Mouse (Mus musculus): Measurements from ENCODE around the gene Brf1. TPM values are rescaled to one million over a fixed set of nuclear protein-coding genes. Genes with fewer than 3 reads are reported as not detected.

Brf1 gene
- polyA plus RNA-seq, 1 experiment from 2014 or later, result 41.6 TPM

DNA sequence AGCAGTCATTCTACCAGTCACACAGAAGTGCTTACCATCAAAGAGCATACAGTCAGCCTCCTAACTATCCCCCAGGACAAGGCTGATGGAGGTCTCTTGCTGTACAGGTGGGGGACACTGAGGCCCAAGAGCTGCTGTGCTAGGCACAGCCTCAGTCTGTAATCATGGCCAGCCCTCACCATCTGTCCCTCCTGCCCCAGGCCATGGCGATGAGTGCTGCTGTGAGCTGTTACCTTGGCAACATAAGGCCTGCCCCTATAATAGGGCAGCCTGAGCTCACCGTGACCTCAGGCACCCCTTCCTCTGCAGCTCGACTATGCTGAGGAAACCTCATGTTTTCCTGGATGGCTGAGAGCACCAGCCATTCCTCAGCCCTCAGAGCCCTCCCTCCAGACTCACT lies 78.0 kb downstream of the Brf1 start:
- no peak for ATAC-seq
- H3K4me3 ChIP-seq (ENCODE audit: low read length), result no peak overlapping the region
- H3K4me2 ChIP-seq (ENCODE audit: low read depth, low read length), result no peak overlapping the region
- H3K27me3 ChIP-seq (replicated peaks; ENCODE audit: control insufficient read depth, insufficient read depth, low read length), result peaks cover 8% of the 10 kb centered on the region
- WGBS, result 32% methylated on average over 3 of the region's 3 CpGs
- peaks cover 8% of the 10 kb centered on the region; the same call in 1 of the 2 replicates for H3K4me1 ChIP-seq (ENCODE audit: control insufficient read depth, insufficient read depth, low read length)
- H3K27ac ChIP-seq (ENCODE audit: low read length), result no peak overlapping the region
- H3K36me3 ChIP-seq (ENCODE audit: control insufficient read depth, insufficient read depth, low read length), result no peaks in the 10 kb centered on the region
- H3K9me3 ChIP-seq (ENCODE audit: control insufficient read depth, low read length), result no peaks in the 10 kb centered on the region
- no peak overlapping the region for H3K9ac ChIP-seq (ENCODE audit: low read depth, low read length)

DNA sequence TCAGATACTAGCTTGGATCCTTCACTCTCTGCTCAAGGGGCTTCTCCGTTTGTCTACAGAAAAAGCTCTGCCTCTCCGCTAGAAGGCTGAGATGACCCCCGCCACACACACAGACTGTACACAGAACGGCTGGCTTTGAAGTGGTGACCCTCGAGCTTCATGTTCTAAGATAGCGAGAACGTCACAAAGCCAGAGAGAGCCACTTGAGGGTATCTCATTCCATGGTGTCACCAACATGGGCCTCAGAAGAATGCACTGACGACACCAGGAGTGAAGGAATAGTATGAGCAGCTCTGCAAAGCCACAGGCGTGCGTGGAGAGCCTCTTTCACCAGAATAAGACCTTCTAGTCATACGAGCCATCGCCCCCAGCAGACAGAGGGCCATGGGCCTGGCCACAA lies 79.0 kb downstream of the Brf1 start:
- no peak overlapping the region for H3K4me3 ChIP-seq (ENCODE audit: low read length)
- ATAC-seq, result no peak
- H3K36me3 ChIP-seq (ENCODE audit: control insufficient read depth, insufficient read depth, low read length), result no peaks in the 10 kb centered on the region
- H3K9me3 ChIP-seq (ENCODE audit: control insufficient read depth, low read length), result no peaks in the 10 kb centered on the region
- 85% methylated on average over 12 of the region's 12 CpGs for WGBS
- H3K4me2 ChIP-seq (ENCODE audit: low read depth, low read length), result no peak overlapping the region
- H3K4me1 ChIP-seq (ENCODE audit: control insufficient read depth, insufficient read depth, low read length), result peaks cover 8% of the 10 kb centered on the region; the same call in 1 of the 2 replicates
- no peak overlapping the region for H3K27ac ChIP-seq (ENCODE audit: low read length)
- no peak overlapping the region for H3K9ac ChIP-seq (ENCODE audit: low read depth, low read length)
- H3K27me3 ChIP-seq (replicated peaks; ENCODE audit: control insufficient read depth, insufficient read depth, low read length), result no peaks in the 10 kb centered on the region; the same call in 1 of the 2 replicates

DNA sequence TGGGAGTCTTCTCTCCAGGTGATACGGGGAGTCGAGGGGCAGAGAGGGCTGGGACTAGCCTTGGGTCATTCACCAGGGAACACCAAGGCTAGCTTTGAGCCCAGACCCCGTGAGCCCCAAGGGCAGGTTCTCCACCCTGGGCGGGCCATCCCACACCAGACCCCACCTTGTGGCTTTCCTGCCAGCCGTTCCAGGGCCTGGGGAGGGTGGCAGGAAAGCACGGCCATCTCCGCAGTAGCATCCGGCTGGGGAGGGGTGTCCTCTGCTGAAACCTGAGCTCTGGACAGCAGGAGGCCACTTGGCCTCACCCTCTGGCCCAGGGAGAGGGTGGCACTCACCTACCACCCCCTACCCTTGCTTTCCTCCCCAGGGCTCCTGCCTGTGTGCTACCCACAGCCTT lies 82.6 kb downstream of the Brf1 start:
- Histone ChIP-seq H3K36me3 (ENCODE audit: control insufficient read depth, insufficient read depth, low read length) (no peaks in the 10 kb centered on the region), H3K27me3 (replicated peaks; ENCODE audit: control insufficient read depth, insufficient read depth, low read length) (no peaks in the 10 kb centered on the region), H3K9ac (ENCODE audit: low read depth, low read length) (no peak overlapping the region), H3K27ac (ENCODE audit: low read length) (no peak overlapping the region), H3K9me3 (ENCODE audit: control insufficient read depth, low read length) (no peaks in the 10 kb centered on the region), H3K4me3 (ENCODE audit: low read length) (no peak overlapping the region), H3K4me1 (ENCODE audit: control insufficient read depth, insufficient read depth, low read length) (peaks cover 9% of the 10 kb centered on the region; the same call in 1 of the 2 replicates), H3K4me2 (ENCODE audit: low read depth, low read length) (no peak overlapping the region)
- WGBS, result 48% methylated on average over 8 of the region's 8 CpGs
- ATAC-seq, result no peak

DNA sequence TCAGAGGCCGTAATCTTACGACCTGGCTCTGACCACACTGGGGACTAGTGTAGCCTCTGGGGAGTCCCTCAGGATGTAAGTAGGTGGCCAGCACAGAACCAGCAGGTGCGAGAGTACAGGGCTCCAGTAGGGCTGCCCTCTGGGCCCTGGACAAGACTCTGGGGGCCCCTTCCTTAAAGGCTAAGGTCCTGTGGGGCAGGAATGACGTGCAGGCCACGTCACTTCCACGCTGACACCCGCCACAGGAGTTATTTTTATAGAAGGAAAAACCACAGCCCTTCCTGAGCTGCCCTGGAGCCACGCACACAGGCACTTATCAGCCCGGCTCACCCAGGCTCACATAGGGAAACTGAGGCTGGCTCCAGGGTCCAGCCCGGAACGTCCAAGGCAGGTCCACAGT lies 83.0 kb downstream of the Brf1 start:
- 77% methylated on average over 11 of the region's 11 CpGs for WGBS
- no peak overlapping the region for H3K27ac ChIP-seq (ENCODE audit: low read length)
- no peak for ATAC-seq

DNA sequence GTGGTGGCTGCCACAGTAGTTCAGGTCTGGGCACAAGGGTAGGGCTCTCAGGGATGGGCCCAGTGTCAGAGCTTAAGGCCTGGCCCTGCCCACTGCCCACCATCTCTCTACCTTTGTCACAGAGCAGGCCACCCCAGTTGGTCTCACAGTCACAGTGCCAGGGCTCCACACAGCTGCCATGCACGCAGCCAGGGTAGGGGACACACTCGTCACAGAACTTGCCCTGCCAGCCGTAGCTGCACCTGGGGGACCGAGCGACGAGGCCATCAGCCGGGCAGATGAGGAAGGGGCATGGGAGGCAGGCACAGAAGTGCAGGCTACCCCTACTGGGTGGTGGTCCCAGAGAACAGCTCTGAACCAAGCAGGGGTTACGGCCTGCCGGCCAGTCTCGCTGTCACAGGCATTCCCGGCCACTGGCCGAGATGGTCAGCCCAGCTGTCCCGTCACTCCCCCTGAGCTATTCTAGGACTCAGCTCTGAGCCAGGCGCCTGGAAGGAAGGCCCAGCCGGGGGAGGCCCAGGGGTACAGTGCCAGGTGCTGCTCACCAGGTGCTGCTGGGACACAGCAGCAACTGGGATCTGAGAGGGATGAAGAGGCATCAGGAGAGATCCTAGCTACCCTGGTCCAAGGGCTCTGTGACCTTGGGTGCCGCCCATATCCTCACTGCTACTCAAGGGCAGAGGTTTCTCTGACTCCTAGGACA lies 83.7 kb downstream of the Brf1 start:
- Histone ChIP-seq H3K4me2 (ENCODE audit: low read depth, low read length) (no peak overlapping the region), H3K9me3 (ENCODE audit: control insufficient read depth, low read length) (no peaks in the 10 kb centered on the region), H3K4me1 (ENCODE audit: control insufficient read depth, insufficient read depth, low read length) (peaks cover 9% of the 10 kb centered on the region; the same call in 1 of the 2 replicates), H3K36me3 (ENCODE audit: control insufficient read depth, insufficient read depth, low read length) (no peaks in the 10 kb centered on the region), H3K27me3 (replicated peaks; ENCODE audit: control insufficient read depth, insufficient read depth, low read length) (no peaks in the 10 kb centered on the region), H3K4me3 (ENCODE audit: low read length) (no peak overlapping the region), H3K9ac (ENCODE audit: low read depth, low read length) (no peak overlapping the region), H3K27ac (ENCODE audit: low read length) (no peak overlapping the region)
- no peak for ATAC-seq
- WGBS, result 83% methylated on average over 16 of the region's 16 CpGs

More for the DNA sequence above, 83.0 kb downstream of the Brf1 start:
- no peaks in the 10 kb centered on the region for H3K27me3 ChIP-seq (replicated peaks; ENCODE audit: control insufficient read depth, insufficient read depth, low read length)
- H3K9me3 ChIP-seq (ENCODE audit: control insufficient read depth, low read length), result no peaks in the 10 kb centered on the region
- no peak overlapping the region for H3K9ac ChIP-seq (ENCODE audit: low read depth, low read length)
- H3K4me3 ChIP-seq (ENCODE audit: low read length), result no peak overlapping the region
- H3K36me3 ChIP-seq (ENCODE audit: control insufficient read depth, insufficient read depth, low read length), result no peaks in the 10 kb centered on the region
- peaks cover 9% of the 10 kb centered on the region; the same call in 1 of the 2 replicates for H3K4me1 ChIP-seq (ENCODE audit: control insufficient read depth, insufficient read depth, low read length)
- no peak overlapping the region for H3K4me2 ChIP-seq (ENCODE audit: low read depth, low read length)

DNA sequence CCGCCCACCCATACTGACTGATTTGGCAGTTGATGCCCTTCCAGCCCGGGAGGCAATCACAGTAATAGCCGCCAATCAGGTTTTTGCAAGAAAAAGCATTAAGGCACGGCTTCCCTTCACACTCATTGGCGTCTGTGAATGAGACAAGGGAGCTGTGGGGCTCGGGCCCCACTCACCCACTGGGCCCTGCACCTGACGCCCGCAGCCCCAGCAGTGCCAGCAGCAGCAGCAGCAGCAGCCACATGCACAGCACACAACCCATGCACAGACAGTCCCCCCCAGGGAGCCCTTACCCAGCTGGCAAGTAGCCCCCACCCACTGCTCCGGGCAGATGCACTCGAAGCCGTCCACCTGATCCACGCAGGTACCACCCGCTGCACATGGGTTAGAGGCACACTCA lies 84.9 kb downstream of the Brf1 start:
- H3K9me3 ChIP-seq (ENCODE audit: control insufficient read depth, low read length), result no peaks in the 10 kb centered on the region
- H3K27ac ChIP-seq (ENCODE audit: low read length), result no peak overlapping the region
- peaks cover 9% of the 10 kb centered on the region; the same call in 1 of the 2 replicates for H3K4me1 ChIP-seq (ENCODE audit: control insufficient read depth, insufficient read depth, low read length)
- no peaks in the 10 kb centered on the region for H3K27me3 ChIP-seq (replicated peaks; ENCODE audit: control insufficient read depth, insufficient read depth, low read length)
- 75% methylated on average over 13 of the region's 13 CpGs for WGBS
- H3K4me3 ChIP-seq (ENCODE audit: low read length), result no peak overlapping the region
- H3K9ac ChIP-seq (ENCODE audit: low read depth, low read length), result no peak overlapping the region
- peak; percentile 2; the same call in 1 of the 2 replicates for ATAC-seq
- no peak overlapping the region for H3K4me2 ChIP-seq (ENCODE audit: low read depth, low read length)
- H3K36me3 ChIP-seq (ENCODE audit: control insufficient read depth, insufficient read depth, low read length), result no peaks in the 10 kb centered on the region

DNA sequence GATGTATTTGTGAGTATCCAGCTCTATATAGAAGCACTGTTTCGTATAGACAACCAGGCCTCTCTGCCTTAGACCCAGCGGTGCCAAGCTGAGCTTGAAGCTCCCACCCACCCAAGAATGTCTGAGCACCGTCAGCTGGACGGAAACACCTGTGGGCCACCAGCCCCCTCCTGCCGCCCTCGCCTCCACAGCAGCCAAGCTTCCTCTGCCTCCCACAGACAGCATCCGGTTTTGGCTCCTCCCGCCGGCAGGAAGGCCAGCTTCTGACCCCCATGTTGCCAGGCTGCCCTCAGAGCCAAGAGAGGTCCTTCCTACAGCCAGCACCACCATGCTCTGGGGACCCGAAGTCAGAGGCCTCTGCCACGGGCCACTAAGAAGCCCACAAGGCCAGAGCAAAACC lies 86.0 kb downstream of the Brf1 start:
- Histone ChIP-seq H3K27ac (ENCODE audit: low read length) (no peak overlapping the region), H3K9me3 (ENCODE audit: control insufficient read depth, low read length) (no peaks in the 10 kb centered on the region), H3K4me3 (ENCODE audit: low read length) (no peak overlapping the region), H3K4me2 (ENCODE audit: low read depth, low read length) (no peak overlapping the region), H3K36me3 (ENCODE audit: control insufficient read depth, insufficient read depth, low read length) (no peaks in the 10 kb centered on the region), H3K9ac (ENCODE audit: low read depth, low read length) (no peak overlapping the region), H3K27me3 (replicated peaks; ENCODE audit: control insufficient read depth, insufficient read depth, low read length) (no peaks in the 10 kb centered on the region), H3K4me1 (ENCODE audit: control insufficient read depth, insufficient read depth, low read length) (peaks cover 9% of the 10 kb centered on the region; the same call in 1 of the 2 replicates)
- 74% methylated on average over 11 of the region's 11 CpGs for WGBS
- no peak for ATAC-seq

DNA sequence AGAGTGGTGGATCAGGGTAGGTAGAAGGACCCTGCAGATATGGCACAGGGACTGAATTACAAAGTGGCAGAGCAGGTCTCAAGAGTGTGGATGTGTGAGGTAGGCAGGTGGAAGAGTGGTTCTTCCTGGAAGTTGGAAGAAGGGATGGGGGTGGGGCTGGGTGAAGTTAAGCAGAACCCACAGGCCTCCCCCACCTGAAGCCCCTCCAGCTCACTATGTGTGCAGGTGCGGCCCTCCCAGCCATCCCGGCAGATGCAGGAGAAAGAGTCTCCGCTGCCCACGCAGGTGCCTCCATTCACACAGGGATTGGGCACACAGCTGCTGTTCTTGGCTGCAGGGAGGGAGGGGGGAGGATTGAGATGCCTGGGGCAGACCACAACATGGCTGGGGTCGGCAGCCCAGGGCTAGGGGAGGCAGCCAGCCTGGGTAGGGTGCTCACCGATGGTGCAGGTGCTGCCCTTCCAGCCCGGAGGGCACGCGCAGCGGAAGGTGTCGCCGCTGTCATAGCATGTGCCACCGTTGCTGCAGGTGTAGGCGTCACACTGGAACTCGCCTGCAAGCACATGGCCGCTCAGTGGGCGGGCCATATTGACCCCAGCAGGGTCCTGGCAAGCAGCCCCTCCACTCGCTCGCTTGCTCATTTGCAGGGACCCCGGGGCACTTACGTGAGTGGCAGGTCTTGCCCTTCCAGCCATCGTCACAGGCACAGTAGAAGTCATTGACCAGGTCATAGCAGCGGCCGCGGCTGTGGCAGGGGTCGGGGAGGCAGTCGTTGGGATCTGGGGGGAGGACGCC lies 87.4 kb downstream of the Brf1 start:
- peaks cover 9% of the 10 kb centered on the region; the same call in 1 of the 2 replicates for H3K4me1 ChIP-seq (ENCODE audit: control insufficient read depth, insufficient read depth, low read length)
- no peaks in the 10 kb centered on the region for H3K36me3 ChIP-seq (ENCODE audit: control insufficient read depth, insufficient read depth, low read length)
- no peaks in the 10 kb centered on the region for H3K27me3 ChIP-seq (replicated peaks; ENCODE audit: control insufficient read depth, insufficient read depth, low read length)
- no peak overlapping the region for H3K4me2 ChIP-seq (ENCODE audit: low read depth, low read length)
- ATAC-seq, result no peak
- H3K9me3 ChIP-seq (ENCODE audit: control insufficient read depth, low read length), result no peaks in the 10 kb centered on the region
- WGBS, result 90% methylated on average over 28 of the region's 28 CpGs
- H3K27ac ChIP-seq (ENCODE audit: low read length), result no peak overlapping the region
- no peak overlapping the region for H3K9ac ChIP-seq (ENCODE audit: low read depth, low read length)
- no peak overlapping the region for H3K4me3 ChIP-seq (ENCODE audit: low read length)

DNA sequence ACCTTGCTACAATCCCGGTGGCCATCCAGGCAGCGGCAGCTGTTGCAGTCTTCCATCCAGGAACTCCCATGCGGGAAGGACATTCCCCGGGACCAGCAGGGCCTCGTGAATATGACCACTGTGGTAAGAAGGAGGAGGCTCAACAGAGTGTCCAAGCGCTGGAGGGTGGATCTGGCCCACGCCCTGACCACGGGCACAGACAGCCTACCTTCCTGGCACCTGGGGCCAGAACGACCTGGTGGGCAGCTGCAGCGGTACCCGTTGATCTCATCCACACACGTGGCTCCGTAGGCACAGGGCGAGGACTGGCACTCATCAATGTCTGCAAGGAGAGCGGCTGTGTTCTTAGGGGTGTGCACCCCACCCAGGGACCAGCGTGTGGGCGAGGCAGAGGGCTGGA lies 88.8 kb downstream of the Brf1 start:
- Histone ChIP-seq H3K4me2 (ENCODE audit: low read depth, low read length) (no peak overlapping the region), H3K9ac (ENCODE audit: low read depth, low read length) (no peak overlapping the region), H3K4me1 (ENCODE audit: control insufficient read depth, insufficient read depth, low read length) (peaks cover 9% of the 10 kb centered on the region; the same call in 1 of the 2 replicates), H3K27ac (ENCODE audit: low read length) (no peak overlapping the region), H3K4me3 (ENCODE audit: low read length) (no peak overlapping the region), H3K36me3 (ENCODE audit: control insufficient read depth, insufficient read depth, low read length) (no peaks in the 10 kb centered on the region), H3K27me3 (replicated peaks; ENCODE audit: control insufficient read depth, insufficient read depth, low read length) (no peaks in the 10 kb centered on the region), H3K9me3 (ENCODE audit: control insufficient read depth, low read length) (no peaks in the 10 kb centered on the region)
- no peak for ATAC-seq
- 84% methylated on average over 17 of the region's 17 CpGs for WGBS
